Mouse (Mus musculus) cerebellum, adult 2 months (tissue): ENCODE results near the gene Khsrp. TPM values are rescaled to one million over a fixed set of nuclear protein-coding genes. Genes with fewer than 3 reads are reported as not detected.
A peak's percentile ranks its signal among the peaks of the same experiment; 100 is the strongest.

Experiments used
- DNase-seq, 2 experiments: peaks; one replicate each; pipeline ENCODE4 v3.0.0; 2021
- H3K27ac ChIP-seq: fragments of 200-500 bp; 2 replicates; pipeline ENCODE4 v1.5.1; 2012; ENCODE audit warnings: low read length, control low read depth, inconsistent platforms; ENCODE audit not compliant: insufficient read depth
- H3K27me3 ChIP-seq: fragments of 200-500 bp; 2 replicates; pipeline ENCODE4 v1.6.1; 2012; ENCODE audit warnings: inconsistent platforms, mild to moderate bottlenecking, low read length, moderate library complexity; ENCODE audit not compliant: control insufficient read depth, insufficient read depth
- H3K4me1 ChIP-seq: fragments of 200-500 bp; 2 replicates; pipeline ENCODE4 v1.6.1; 2011; ENCODE audit warnings: low read length; ENCODE audit not compliant: control insufficient read depth, insufficient read depth
- H3K4me3 ChIP-seq: fragments of 200-500 bp; replicated peaks from 2 replicates; pipeline ENCODE3; 2011; ENCODE audit warnings: mild to moderate bottlenecking, low read depth, low read length, control low read depth; ENCODE audit not compliant: insufficient read depth
- CTCF ChIP-seq: fragments of 200-500 bp; IDR thresholded peaks from 2 replicates; pipeline ENCODE4 v1.5.1; 2011; ENCODE audit warnings: low read depth, mild to moderate bottlenecking, control low read depth, low read length, moderate library complexity, borderline replicate concordance; ENCODE audit not compliant: insufficient read depth
- POLR2A ChIP-seq: fragments of 200-500 bp; IDR thresholded peaks from 2 replicates; pipeline ENCODE4 v1.6.1; 2011; ENCODE audit warnings: low read length, control low read depth, borderline replicate concordance; ENCODE audit not compliant: insufficient read depth
- WGBS: fragments of 180-500 bp; shearing (Covaris S2); methylation state at CpG from one replicate; pipeline ENCODE4 v1.1.7; 2018; 5-methylcytosine and 5-hydroxymethylcytosine counted together
- polyA plus RNA-seq: library from polyadenylated mRNA; depleted of rRNA; stranded (reverse); fragments of >200 nt; gene quantifications from 2 replicates; pipeline ENCODE4 v1.2.3, GENCODE M21; 2012

The Khsrp gene
- polyA plus RNA-seq, 1 experiment = 67.7 TPM

DNA sequence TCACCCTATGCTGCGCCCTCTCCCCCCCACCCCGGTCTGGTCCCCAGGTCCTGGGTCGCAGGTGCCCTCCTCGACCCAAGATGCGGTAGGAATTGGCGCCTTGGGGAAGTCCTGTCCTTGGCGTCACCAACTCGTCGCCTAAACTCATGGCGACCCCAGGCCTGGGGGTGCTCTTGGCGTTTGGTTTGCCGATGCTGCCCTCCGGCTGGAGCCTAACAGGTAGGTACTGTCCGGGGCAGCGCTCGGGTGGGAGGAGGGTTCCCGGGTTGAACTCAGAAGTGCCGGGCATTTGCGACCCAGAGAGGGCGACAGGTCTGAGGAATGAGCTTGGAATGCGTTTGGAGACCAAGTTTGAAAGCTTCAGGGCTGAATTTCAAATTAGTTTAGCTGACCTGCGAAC lies 31.2 kb upstream of the Khsrp start:
- Histone ChIP-seq H3K4me3 (peak overlapping the region; percentile 48), H3K4me1 (peaks cover 9% of the 10 kb centered on the region), H3K27me3 (no peaks in the 10 kb centered on the region), H3K27ac (no peak overlapping the region)
- TF ChIP-seq POLR2A = no peak
- no peak for TF ChIP-seq CTCF
- 5% methylated on average over 22 of the region's 22 CpGs for WGBS
- no peak for DNase-seq

DNA sequence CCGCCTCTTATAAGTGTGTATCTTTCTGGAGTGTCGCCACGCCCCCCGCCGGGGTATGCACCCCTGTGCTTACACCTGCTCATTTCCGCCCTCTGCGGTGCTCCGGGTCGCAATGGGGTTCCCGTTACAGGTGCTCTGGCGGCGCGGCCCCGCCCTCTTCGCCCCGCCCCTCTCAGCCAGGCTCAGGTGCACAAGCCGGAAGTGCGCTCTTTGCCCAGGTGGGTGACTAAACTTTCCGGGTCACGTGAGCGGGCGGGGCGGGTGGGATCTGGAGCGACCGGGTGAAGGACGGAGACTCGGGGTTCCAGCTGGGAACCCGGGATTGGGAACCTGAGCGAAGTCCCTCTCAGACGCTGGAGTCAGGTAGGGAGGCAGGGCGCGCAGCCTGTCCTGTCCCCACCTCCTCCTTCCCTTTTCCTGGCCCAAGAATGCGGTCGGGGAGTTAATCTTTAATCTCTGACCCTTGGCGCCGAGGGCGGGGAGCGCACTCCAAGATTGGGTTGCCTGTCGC lies 30.7 kb upstream of the Khsrp start:
- under 1% methylated on average over 39 of the region's 39 CpGs for WGBS
- peak overlapping the region; percentile 48 for H3K4me3 ChIP-seq
- no peak overlapping the region for H3K27ac ChIP-seq
- peaks cover 9% of the 10 kb centered on the region for H3K4me1 ChIP-seq
- DNase-seq = peak; percentile 53 to 55
- TF ChIP-seq POLR2A = no peak
- TF ChIP-seq CTCF = no peak
- no peaks in the 10 kb centered on the region for H3K27me3 ChIP-seq

DNA sequence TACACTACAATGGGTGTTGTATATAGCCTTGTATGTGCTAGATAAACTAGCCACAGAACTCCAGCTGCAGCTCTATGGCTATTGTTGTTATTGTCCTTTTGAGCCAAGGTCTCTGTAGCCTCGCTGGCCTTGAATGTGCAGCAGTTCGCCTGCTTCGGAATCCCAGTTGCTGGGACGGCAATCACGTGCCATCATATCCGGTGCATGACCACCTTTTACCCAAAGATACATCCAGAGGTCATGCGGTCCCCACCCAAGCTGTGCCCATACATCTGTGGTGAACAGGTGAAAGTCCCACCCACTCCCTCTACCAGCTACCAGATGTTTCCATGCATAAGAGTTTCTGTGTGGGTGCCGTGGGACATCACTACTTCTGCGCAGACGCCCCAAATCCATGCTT lies 29.7 kb upstream of the Khsrp start:
- no peak overlapping the region for H3K27ac ChIP-seq
- no peaks in the 10 kb centered on the region for H3K27me3 ChIP-seq
- TF ChIP-seq POLR2A (no peak), CTCF (no peak)
- peak in 1 of 2 experiments; percentile 45 for DNase-seq
- 46% methylated on average over 10 of the region's 10 CpGs for WGBS
- peaks cover 9% of the 10 kb centered on the region for H3K4me1 ChIP-seq
- peak overlapping the region; percentile 20 for H3K4me3 ChIP-seq

DNA sequence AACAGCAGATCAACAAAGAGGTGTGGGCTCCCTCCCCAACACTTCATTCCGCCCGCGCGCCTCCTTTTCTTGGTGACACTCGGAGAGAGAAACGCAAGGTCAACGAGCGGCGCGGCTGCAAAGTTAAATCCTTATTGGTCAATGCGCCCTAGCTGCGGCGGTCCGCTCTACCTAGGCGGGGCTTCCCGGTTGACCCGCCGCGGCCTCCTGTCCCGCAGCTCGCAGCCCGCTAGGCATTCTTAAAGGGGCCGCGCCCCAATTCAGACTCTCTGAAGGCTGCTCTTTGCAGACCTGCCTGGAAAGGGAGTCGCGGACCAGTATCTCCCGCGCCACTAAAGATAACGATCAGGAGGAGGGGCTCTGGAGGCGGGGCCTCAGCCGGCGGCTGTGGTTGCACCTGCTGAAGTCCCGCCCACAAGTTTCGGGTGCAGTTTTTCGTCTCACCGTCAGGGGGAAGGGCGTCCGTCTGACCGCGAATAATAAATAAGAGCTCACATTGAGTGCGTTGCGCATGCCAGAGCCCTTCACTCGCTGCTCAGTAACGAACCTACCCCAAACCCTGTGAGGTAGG lies 29.0 kb upstream of the Khsrp start:
- Histone ChIP-seq H3K27me3 (no peaks in the 10 kb centered on the region), H3K4me3 (peak overlapping the region; percentile 93), H3K27ac (peak overlapping the region; percentile 81), H3K4me1 (peaks cover 9% of the 10 kb centered on the region)
- WGBS = under 1% methylated on average over 44 of the region's 44 CpGs
- TF ChIP-seq POLR2A (peak; percentile 53; the same call in 1 of the 2 replicates), CTCF (peak; percentile 78)
- DNase-seq = peak; percentile 98 to 99

DNA sequence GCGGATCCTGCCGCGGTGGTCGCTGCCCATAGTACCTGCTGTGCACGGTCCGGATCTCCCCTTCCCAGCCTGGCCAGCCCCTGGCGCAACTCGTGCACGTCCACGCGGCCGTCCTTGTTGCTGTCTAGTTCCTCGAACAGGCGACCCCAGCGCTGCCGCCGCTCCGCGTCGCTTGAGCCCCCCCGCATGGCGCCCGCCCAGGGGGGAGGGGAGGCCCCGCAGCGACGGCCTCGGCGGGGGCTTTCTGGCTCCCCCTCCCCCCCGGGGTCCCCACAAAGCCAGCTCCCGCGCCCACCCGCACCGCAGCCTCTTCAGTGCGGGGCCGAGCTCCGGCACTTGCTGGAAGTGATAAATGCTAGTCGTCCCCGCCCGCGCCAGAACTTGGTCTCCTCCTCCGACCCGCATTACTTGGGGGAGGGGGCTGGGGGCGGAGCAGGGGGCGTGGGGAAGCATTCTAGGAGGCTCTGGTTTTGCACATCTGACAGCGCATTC lies 28.2 kb upstream of the Khsrp start, which contains the start of gene Slc25a23:
Slc25a23 (minus strand) TSS at position 378 of the 492 bp plus-strand sequence.
- H3K27ac ChIP-seq = peak within 1 kb of the TSS; percentile 84
- peaks cover 12% of the 10 kb centered on the region for H3K4me1 ChIP-seq
- TF ChIP-seq CTCF (no peak), POLR2A (no peak)
- peak within 1 kb of the TSS; percentile 93 for H3K4me3 ChIP-seq
- H3K27me3 ChIP-seq = no peaks in the 10 kb centered on the region
- under 1% methylated on average over 39 of the region's 45 CpGs for WGBS
- peak; percentile 77 for DNase-seq

DNA sequence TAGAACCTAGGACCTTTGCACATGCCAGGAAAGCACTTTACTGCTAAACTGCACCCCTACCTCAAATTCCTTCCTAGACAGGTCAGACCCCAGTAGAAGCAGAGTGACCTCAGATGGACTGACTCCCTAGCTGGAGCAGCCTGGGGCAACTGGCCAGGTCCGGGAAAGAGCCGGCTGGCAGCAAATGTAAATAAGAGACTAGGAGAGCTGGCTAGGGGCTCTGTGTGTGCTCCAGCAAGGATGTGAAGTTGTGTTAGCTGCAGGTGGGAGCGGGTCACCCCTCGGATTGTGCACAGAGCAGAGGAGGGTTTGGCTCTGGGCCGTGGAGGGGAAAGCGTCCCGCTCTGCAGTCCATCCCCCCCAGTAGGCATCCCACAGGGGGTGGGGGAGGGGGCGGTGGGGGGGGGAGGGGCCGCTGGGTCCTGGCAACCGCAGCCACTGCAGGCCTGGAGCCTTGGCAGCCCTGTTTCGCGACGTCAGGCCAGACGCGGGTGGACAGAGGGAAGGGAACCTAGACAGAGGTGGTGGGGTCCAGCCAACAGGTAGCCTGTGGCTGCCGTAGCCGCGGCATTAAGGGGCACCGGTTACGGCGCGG lies 27.7 kb upstream of the Khsrp start, which contains the start of gene Crb3:
Crb3 (plus strand) TSS at position 215 of the 595 bp plus-strand sequence.
- H3K4me1 ChIP-seq = peaks cover 12% of the 10 kb centered on the region
- H3K27ac ChIP-seq = peak within 1 kb of the TSS; percentile 84
- WGBS = 0% methylated on average over 13 of the region's 22 CpGs
- H3K4me3 ChIP-seq = peak within 1 kb of the TSS; percentile 93
- DNase-seq = peak; percentile 63 to 69
- no peaks in the 10 kb centered on the region for H3K27me3 ChIP-seq
- TF ChIP-seq CTCF = no peak
- TF ChIP-seq POLR2A = no peak

DNA sequence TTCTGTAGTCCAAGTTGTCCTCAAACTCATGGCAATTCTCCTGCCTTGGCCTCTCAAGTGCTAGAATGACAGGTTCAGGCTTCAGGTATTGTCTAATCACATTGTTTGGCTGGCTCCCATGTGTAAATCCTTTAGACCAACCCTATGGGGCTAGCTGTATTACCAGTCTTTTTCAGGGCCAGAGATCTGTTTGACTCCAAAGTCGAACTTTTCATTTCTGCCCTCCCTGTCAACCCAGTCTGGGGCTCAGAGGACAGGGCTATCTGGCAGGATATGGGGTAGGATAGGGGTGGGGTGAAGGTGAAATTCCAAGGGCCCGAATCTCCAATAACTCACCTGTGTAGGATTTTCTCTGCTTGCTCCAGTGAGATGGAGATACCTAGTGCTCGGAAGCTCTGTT lies 24.9 kb upstream of the Khsrp start:
- H3K4me1 ChIP-seq = peaks cover 8% of the 10 kb centered on the region
- WGBS = 88% methylated on average over 3 of the region's 3 CpGs
- no peak overlapping the region for H3K27ac ChIP-seq
- DNase-seq = no peak
- TF ChIP-seq CTCF (no peak), POLR2A (no peak)
- no peaks in the 10 kb centered on the region; the same call in 1 of the 2 replicates for H3K27me3 ChIP-seq
- no peak overlapping the region for H3K4me3 ChIP-seq
